Mouse (Mus musculus) neural tube, embryonic 12.5 days (tissue): ENCODE data around the gene Foxn2. TPM values are rescaled to one million over a fixed set of nuclear protein-coding genes. Genes with fewer than 3 reads are reported as not detected.

Experiments used
- ATAC-seq: fragments of 200-750 bp; cut with Nextera tagmentation; 2 replicates; pipeline ENCODE4 v1.8.0; 2017; ENCODE audit warnings: low read depth, mild to moderate bottlenecking, moderate TSS enrichment, moderate library complexity; ENCODE audit not compliant: low FRiP score
- H3K27ac ChIP-seq: fragments of 300-500 bp; sonication (generic); 2 replicates; pipeline ENCODE4 v1.5.1; 2016
- H3K27me3 ChIP-seq: fragments of 300-500 bp; sonication (generic); replicated peaks from 2 replicates; pipeline ENCODE4 v1.6.1; 2016; ENCODE audit warnings: mild to moderate bottlenecking
- H3K36me3 ChIP-seq: fragments of 300-500 bp; sonication (generic); 2 replicates; pipeline ENCODE4 v1.6.1; 2016; ENCODE audit warnings: mild to moderate bottlenecking
- H3K4me1 ChIP-seq: fragments of 300-500 bp; sonication (generic); 2 replicates; pipeline ENCODE4 v1.6.1; 2016
- H3K4me2 ChIP-seq: fragments of 300-500 bp; sonication (generic); replicated peaks from 2 replicates; pipeline ENCODE4 v1.6.1; 2016; ENCODE audit warnings: mild to moderate bottlenecking
- H3K4me3 ChIP-seq: fragments of 300-500 bp; sonication (generic); 2 replicates; pipeline ENCODE4 v1.5.1; 2016
- H3K9ac ChIP-seq: fragments of 300-500 bp; sonication (generic); 2 replicates; pipeline ENCODE4 v1.6.1; 2016; ENCODE audit warnings: mild to moderate bottlenecking
- H3K9me3 ChIP-seq: fragments of 300-500 bp; sonication (generic); 2 replicates; pipeline ENCODE4 v1.6.1; 2016; ENCODE audit warnings: mild to moderate bottlenecking
- WGBS: fragments of 180-500 bp; shearing (Covaris S2); methylation state at CpG from one replicate; pipeline ENCODE4 v1.1.7; 2016; 5-methylcytosine and 5-hydroxymethylcytosine counted together
- polyA plus RNA-seq: library from polyadenylated mRNA; unstranded; fragments of >200 nt; fragmentation: Nextera tagmentation; extraction: Ambion mirVana; gene quantifications from 2 replicates; pipeline ENCODE4 v1.2.1, GENCODE M21; 2016

The Foxn2 gene
- polyA plus RNA-seq, 1 experiment from 2014 or later: 12.5 TPM

GRCm38 (mm10) chr17:88505275-88505723 lies 64.8 kb downstream of the Foxn2 start:
- Histone ChIP-seq H3K36me3 (no peaks in the 10 kb centered on the region), H3K4me2 (no peak overlapping the region), H3K4me3 (no peak overlapping the region), H3K9ac (no peak overlapping the region), H3K27me3 (no peaks in the 10 kb centered on the region), H3K27ac (no peak overlapping the region), H3K4me1 (no peaks in the 10 kb centered on the region), H3K9me3 (no peaks in the 10 kb centered on the region)
- 45% methylated on average over 10 of the region's 10 CpGs for WGBS
- 0 out of 2 replicates have a peak, but pooled peaks have one; percentile 29 for ATAC-seq

DNA sequence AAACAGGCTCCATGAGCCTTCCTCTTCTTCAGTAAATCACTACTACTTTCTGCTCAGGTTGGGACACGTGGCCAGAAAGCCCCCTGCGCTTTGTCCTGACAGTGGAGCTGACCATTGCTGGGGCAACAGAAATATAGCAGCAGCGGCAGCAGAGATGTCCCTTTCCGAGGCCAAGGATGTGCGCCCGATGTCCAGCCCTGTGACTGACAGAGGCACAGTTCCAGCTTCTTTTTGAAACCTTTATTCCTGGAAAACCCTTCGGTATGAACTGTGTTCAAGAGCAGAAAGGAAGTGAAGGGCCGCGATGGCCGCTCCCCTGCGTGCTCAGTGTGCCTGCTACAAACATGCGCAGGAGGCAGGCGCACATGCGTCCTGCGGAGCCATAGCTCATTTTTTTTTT lies 65.4 kb downstream of the Foxn2 start:
- Histone ChIP-seq H3K36me3 (no peaks in the 10 kb centered on the region), H3K4me1 (no peaks in the 10 kb centered on the region), H3K4me2 (no peak overlapping the region), H3K27me3 (no peaks in the 10 kb centered on the region), H3K27ac (no peak overlapping the region), H3K9ac (no peak overlapping the region), H3K9me3 (no peaks in the 10 kb centered on the region), H3K4me3 (no peak overlapping the region)
- no peak for ATAC-seq
- WGBS: 92% methylated on average over 15 of the region's 15 CpGs

GRCm38 (mm10) chr17:88507376-88507775 lies 66.9 kb downstream of the Foxn2 start:
- Histone ChIP-seq H3K9me3 (no peaks in the 10 kb centered on the region), H3K4me3 (no peak overlapping the region), H3K9ac (no peak overlapping the region), H3K36me3 (no peaks in the 10 kb centered on the region), H3K27ac (no peak overlapping the region), H3K4me1 (no peaks in the 10 kb centered on the region), H3K4me2 (no peak overlapping the region), H3K27me3 (no peaks in the 10 kb centered on the region)
- ATAC-seq: no peak
- 92% methylated on average over 10 of the region's 10 CpGs for WGBS

DNA sequence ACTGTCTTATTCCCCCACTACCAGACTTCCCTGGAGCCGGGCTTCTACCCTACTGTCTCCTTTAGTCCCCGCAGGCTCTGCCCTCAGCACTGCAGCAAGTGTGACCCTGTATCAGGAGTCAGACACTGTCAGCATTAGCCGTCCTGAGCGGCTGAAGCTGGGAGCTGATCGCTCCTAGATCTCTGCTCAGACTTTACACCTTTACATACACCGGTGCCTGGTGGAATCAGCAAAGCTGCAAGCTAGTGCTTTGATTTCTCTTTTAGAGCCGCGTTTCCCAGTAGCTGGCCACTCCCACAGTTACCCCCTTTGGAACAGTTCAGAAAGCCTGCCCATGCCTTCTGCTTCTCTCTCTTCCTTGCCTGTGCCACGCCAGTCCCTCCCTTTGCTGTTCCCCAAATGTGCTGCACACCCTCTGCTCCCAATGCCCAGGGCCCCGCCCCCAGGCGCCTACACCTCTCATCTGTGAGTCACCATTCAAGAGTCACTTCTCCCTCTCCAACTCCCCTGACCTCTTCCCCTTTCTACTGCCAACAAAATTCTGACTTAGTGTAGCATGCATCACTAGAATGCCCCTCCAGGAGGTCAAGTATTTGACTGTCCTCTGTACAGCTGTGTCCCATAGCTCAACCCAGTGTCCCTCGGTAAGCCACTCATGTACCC lies 68.5 kb downstream of the Foxn2 start:
- no peak overlapping the region for H3K4me3 ChIP-seq
- no peak for ATAC-seq
- H3K9me3 ChIP-seq: no peaks in the 10 kb centered on the region
- no peaks in the 10 kb centered on the region for H3K36me3 ChIP-seq
- H3K4me2 ChIP-seq: 0 out of 2 replicates have a peak overlapping the region, but pooled peaks have one; percentile 14
- H3K4me1 ChIP-seq: no peaks in the 10 kb centered on the region
- WGBS: 35% methylated on average over 12 of the region's 12 CpGs
- no peaks in the 10 kb centered on the region for H3K27me3 ChIP-seq
- no peak overlapping the region for H3K27ac ChIP-seq
- H3K9ac ChIP-seq: no peak overlapping the region

GRCm38 (mm10) chr17:88509999-88510398 lies 69.5 kb downstream of the Foxn2 start:
- ATAC-seq: no peak
- H3K9me3 ChIP-seq: no peaks in the 10 kb centered on the region
- H3K4me3 ChIP-seq: no peak overlapping the region
- no peak overlapping the region for H3K9ac ChIP-seq
- no peaks in the 10 kb centered on the region for H3K4me1 ChIP-seq
- H3K4me2 ChIP-seq: no peak overlapping the region
- H3K27ac ChIP-seq: no peak overlapping the region
- H3K27me3 ChIP-seq: no peaks in the 10 kb centered on the region
- H3K36me3 ChIP-seq: no peaks in the 10 kb centered on the region
- 79% methylated on average over 3 of the region's 3 CpGs for WGBS

GRCm38 (mm10) chr17:88511095-88511551 lies 70.6 kb downstream of the Foxn2 start:
- Histone ChIP-seq H3K4me3 (no peak overlapping the region), H3K4me1 (no peaks in the 10 kb centered on the region), H3K27me3 (no peaks in the 10 kb centered on the region), H3K9me3 (no peaks in the 10 kb centered on the region), H3K27ac (no peak overlapping the region), H3K4me2 (peak overlapping the region; percentile 41), H3K9ac (peak overlapping the region; percentile 26; the same call in 1 of the 2 replicates), H3K36me3 (no peaks in the 10 kb centered on the region)
- WGBS: 10% methylated on average over 10 of the region's 10 CpGs
- peak; percentile 83 for ATAC-seq

- WGBS: 80% methylated on average over 7 of the region's 7 CpGs
- H3K4me1 ChIP-seq: no peaks in the 10 kb centered on the region
- H3K9me3 ChIP-seq: no peaks in the 10 kb centered on the region
- no peaks in the 10 kb centered on the region for H3K36me3 ChIP-seq
- no peak overlapping the region for H3K9ac ChIP-seq
- H3K4me2 ChIP-seq: no peak overlapping the region
- no peak overlapping the region for H3K27ac ChIP-seq
- no peak for ATAC-seq
- no peaks in the 10 kb centered on the region for H3K27me3 ChIP-seq
- H3K4me3 ChIP-seq: no peak overlapping the region
These were observed 76.0 kb downstream of the Foxn2 start for GRCm38 (mm10) chr17:88516477-88516876.

- Histone ChIP-seq H3K4me2 (no peak overlapping the region), H3K4me3 (no peak overlapping the region), H3K9me3 (no peaks in the 10 kb centered on the region), H3K27ac (no peak overlapping the region), H3K9ac (no peak overlapping the region), H3K27me3 (no peaks in the 10 kb centered on the region), H3K36me3 (no peaks in the 10 kb centered on the region), H3K4me1 (peaks cover 10% of the 10 kb centered on the region)
- ATAC-seq: no peak
- 47% methylated on average over 2 of the region's 2 CpGs for WGBS
These were observed 87.3 kb downstream of the Foxn2 start for GRCm38 (mm10) chr17:88527781-88528180.

DNA sequence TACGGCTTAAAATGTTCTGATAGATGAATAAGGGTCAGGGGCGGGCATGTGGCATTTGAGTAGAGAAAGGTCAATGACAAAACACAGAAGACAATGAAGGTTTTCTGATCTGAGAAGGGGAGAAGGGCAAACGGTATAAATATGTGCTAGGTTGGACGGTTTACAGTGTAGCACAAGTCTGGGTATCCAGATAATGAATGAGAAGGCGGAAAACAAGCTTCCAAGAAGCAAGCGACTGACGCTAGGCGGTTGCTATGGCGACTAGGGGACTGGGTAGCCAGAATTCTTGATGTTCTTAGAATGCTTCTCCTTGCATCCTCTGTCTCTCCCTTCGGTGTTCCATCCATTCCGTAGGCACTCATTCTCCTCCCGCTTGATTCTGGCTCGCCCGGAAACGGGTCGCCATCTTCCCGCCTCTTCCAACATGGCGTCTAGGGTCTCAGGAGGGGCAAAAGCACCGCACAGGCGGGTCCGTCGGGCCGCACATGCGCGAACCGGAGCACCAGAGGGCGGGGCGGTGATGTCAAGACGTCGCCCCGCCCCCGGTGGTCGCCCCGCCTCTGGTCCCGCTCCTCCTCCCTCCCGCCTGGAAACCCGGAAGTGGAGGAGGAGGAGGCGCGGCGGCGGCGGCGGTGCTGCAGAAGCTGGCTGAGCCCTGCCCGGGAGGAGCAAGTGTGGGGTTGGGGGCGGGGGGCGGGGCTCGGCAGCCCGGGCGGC lies 89.2 kb downstream of the Foxn2 start, which contains the start of gene Ppp1r21:
Ppp1r21 (plus strand) TSS at position 600 of the 717 bp plus-strand sequence.
- Histone ChIP-seq H3K9me3 (no peaks in the 10 kb centered on the region), H3K27ac (peak within 1 kb of the TSS; percentile 74), H3K4me3 (peak within 1 kb of the TSS; percentile 65), H3K9ac (peak within 1 kb of the TSS; percentile 79), H3K36me3 (no peaks in the 10 kb centered on the region), H3K4me2 (peak within 1 kb of the TSS; percentile 72), H3K4me1 (peaks cover 10% of the 10 kb centered on the region), H3K27me3 (no peaks in the 10 kb centered on the region)
- peak; percentile 96 for ATAC-seq
- 7% methylated on average over 43 of the region's 49 CpGs for WGBS

- H3K27me3 ChIP-seq: no peaks in the 10 kb centered on the region
- no peaks in the 10 kb centered on the region for H3K9me3 ChIP-seq
- ATAC-seq: peak; percentile 86
- 0% methylated on average over 14 of the region's 14 CpGs for WGBS
- no peaks in the 10 kb centered on the region for H3K36me3 ChIP-seq
- peak overlapping the region; percentile 72 for H3K4me2 ChIP-seq
- H3K4me3 ChIP-seq: peak overlapping the region; percentile 65
- peak overlapping the region; percentile 53 for H3K27ac ChIP-seq
- H3K4me1 ChIP-seq: peaks cover 10% of the 10 kb centered on the region
- peak overlapping the region; percentile 79 for H3K9ac ChIP-seq
These were observed 89.7 kb downstream of the Foxn2 start for GRCm38 (mm10) chr17:88530236-88530619.

DNA sequence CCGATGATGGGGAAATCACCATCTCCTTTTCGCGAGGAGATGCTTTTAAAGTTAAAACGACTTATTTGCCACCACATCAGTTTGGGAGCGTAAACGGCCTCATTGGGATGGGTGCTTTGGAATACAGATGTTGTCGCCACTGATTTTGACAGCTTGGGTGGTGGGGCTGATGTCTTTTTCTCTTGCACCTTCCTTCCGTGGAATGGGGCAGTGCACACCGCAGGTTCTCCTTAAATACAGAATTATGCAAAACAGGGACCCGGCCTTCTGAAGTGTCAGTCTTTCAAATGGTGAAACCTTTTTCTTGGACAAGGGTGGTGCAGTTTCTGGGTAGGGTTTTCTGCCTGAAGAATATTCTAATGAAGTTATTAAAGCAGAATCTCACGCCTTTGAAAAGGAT lies 90.2 kb downstream of the Foxn2 start:
- Histone ChIP-seq H3K4me2 (peak overlapping the region; percentile 72), H3K36me3 (no peaks in the 10 kb centered on the region), H3K4me3 (peak overlapping the region; percentile 65), H3K27me3 (no peaks in the 10 kb centered on the region), H3K9me3 (no peaks in the 10 kb centered on the region), H3K4me1 (peaks cover 13% of the 10 kb centered on the region), H3K9ac (peak overlapping the region; percentile 79), H3K27ac (no peak overlapping the region)
- WGBS: 7% methylated on average over 11 of the region's 11 CpGs
- no peak for ATAC-seq

DNA sequence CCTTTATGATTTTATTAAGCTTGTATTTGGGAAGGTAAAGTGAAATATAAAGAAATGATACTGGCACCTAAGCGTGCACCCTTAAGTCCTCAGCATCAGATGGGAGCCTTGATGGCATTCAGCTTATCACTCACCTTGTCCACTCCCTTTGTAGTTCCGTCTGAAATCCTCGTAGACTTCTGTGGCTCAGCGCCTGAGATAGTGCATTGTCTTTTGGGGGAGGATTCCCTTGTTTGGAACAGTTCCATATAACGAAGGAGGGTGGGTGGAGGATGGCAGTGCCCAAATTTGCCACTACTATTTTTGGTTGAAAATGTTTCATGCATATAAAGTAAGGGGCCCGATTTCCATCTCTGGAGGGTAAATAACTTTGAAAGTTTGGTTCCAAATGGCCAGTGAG lies 90.7 kb downstream of the Foxn2 start:
- H3K9ac ChIP-seq: no peak overlapping the region
- no peak overlapping the region for H3K27ac ChIP-seq
- H3K9me3 ChIP-seq: no peaks in the 10 kb centered on the region
- WGBS: 66% methylated on average over 6 of the region's 6 CpGs
- no peak for ATAC-seq
- no peaks in the 10 kb centered on the region for H3K36me3 ChIP-seq
- peaks cover 13% of the 10 kb centered on the region for H3K4me1 ChIP-seq
- H3K4me3 ChIP-seq: no peak overlapping the region
- no peaks in the 10 kb centered on the region for H3K27me3 ChIP-seq
- H3K4me2 ChIP-seq: peak overlapping the region; percentile 72
